Mouse (Mus musculus) inflammation-experienced regulatory T-cells (primary cell): ENCODE measurements around the gene Olfr1051. TPM values are rescaled to one million over a fixed set of nuclear protein-coding genes. Genes with fewer than 3 reads are reported as not detected.

ENCODE experiments used
- polyA plus RNA-seq, 2 experiments: library from polyadenylated mRNA; unstranded; fragments of 100-300 nt; shearing (Covaris generic); gene quantifications; one replicate each; pipeline ENCODE4 v1.2.1; 2017

Gene Olfr1051
- not detected for polyA plus RNA-seq

GRCm38 (mm10) chr2:86278988-86279387 lies at the start of gene Olfr1051:
Gene Olfr1051, minus strand, starts transcription at chr2:86279088.

GRCm38 (mm10) chr2:86315184-86315583 lies 36.3 kb upstream of the Olfr1051 start, which contains the start of gene Olfr1053:
Gene Olfr1053, minus strand, starts transcription at chr2:86315284.

GRCm38 (mm10) chr2:86292155-86292554 lies 13.3 kb upstream of the Olfr1051 start, which contains the start of gene Olfr1052:
Gene Olfr1052, plus strand, starts transcription at chr2:86292455.

GRCm38 (mm10) chr2:86258228-86258627 lies 20.7 kb downstream of the Olfr1051 start, which contains the start of gene Olfr1049:
Gene Olfr1049, minus strand, starts transcription at chr2:86258328.

GRCm38 (mm10) chr2:86240189-86240588 lies 38.7 kb downstream of the Olfr1051 start, which contains the start of gene Olfr1048:
Gene Olfr1048, minus strand, starts transcription at chr2:86240289.

GRCm38 (mm10) chr2:86231301-86231700 lies 47.6 kb downstream of the Olfr1051 start, which contains the start of gene Olfr1047:
Gene Olfr1047, minus strand, starts transcription at chr2:86231401.

Other genes starting within 250 kb of the Olfr1051 start
- not detected for gene Olfr1034, start 233.2 kb downstream of the Olfr1051 start, polyA plus RNA-seq
- under 1 TPM in 1 of 2 experiments, not detected in 1; 0.14 TPM for gene Olfr1036, start 205.1 kb downstream of the Olfr1051 start, polyA plus RNA-seq
- not detected for gene Olfr1037, start 191.7 kb downstream of the Olfr1051 start, polyA plus RNA-seq
- not detected for gene Olfr1039, start 143.2 kb downstream of the Olfr1051 start, polyA plus RNA-seq
- not detected for gene Olfr1040, start 132.4 kb downstream of the Olfr1051 start, polyA plus RNA-seq
- gene Olfr1042, start 117.2 kb downstream of the Olfr1051 start, polyA plus RNA-seq = under 1 TPM; 0.12 to 0.98 TPM
- 1 to 10 TPM in 1 of 2 experiments, under 1 TPM in 1; 0.12 to 3.0 TPM for gene Olfr1043, start 111.6 kb downstream of the Olfr1051 start, polyA plus RNA-seq
- gene Olfr1044, start 101.3 kb downstream of the Olfr1051 start, polyA plus RNA-seq = under 1 TPM in 1 of 2 experiments, not detected in 1; 0.99 TPM
- under 1 TPM; 0.07 to 0.10 TPM for gene Olfr52, start 93.4 kb downstream of the Olfr1051 start, polyA plus RNA-seq
- gene Olfr1045, start 76.1 kb downstream of the Olfr1051 start, polyA plus RNA-seq = not detected
- not detected for gene Olfr1046, start 59.8 kb downstream of the Olfr1051 start, polyA plus RNA-seq
- not detected for gene Olfr1047, start 47.7 kb downstream of the Olfr1051 start, polyA plus RNA-seq
- gene Olfr1048, start 38.8 kb downstream of the Olfr1051 start, polyA plus RNA-seq = not detected
- gene Olfr1049, start 20.8 kb downstream of the Olfr1051 start, polyA plus RNA-seq = under 1 TPM in 1 of 2 experiments, not detected in 1; 0.64 TPM
- gene Olfr1052, start 13.4 kb upstream of the Olfr1051 start, polyA plus RNA-seq = under 1 TPM in 1 of 2 experiments, not detected in 1; 0.20 TPM
- not detected for gene Olfr1053, start 36.2 kb upstream of the Olfr1051 start, polyA plus RNA-seq
- not detected for gene Olfr1054, start 56.3 kb upstream of the Olfr1051 start, polyA plus RNA-seq
- not detected for gene Olfr1055, start 71.2 kb upstream of the Olfr1051 start, polyA plus RNA-seq
- gene Olfr1056, start 83.4 kb upstream of the Olfr1051 start, polyA plus RNA-seq = not detected
- gene Olfr1057, start 99.3 kb upstream of the Olfr1051 start, polyA plus RNA-seq = not detected
- not detected for gene Olfr1058, start 109.5 kb upstream of the Olfr1051 start, polyA plus RNA-seq
- gene Olfr1061, start 135.0 kb upstream of the Olfr1051 start, polyA plus RNA-seq = not detected
- under 1 TPM; 0.10 to 0.16 TPM for gene Olfr1062, start 147.7 kb upstream of the Olfr1051 start, polyA plus RNA-seq
- not detected for gene Olfr1065, start 171.5 kb upstream of the Olfr1051 start, polyA plus RNA-seq
- not detected for gene Olfr1066, start 177.2 kb upstream of the Olfr1051 start, polyA plus RNA-seq
- not detected for gene Olfr228, start 208.3 kb upstream of the Olfr1051 start, polyA plus RNA-seq
- gene Olfr1076, start 229.4 kb upstream of the Olfr1051 start, polyA plus RNA-seq = not detected